Mouse (Mus musculus) left cerebral cortex, postnatal 25 days (tissue): ENCODE measurements around the gene Fbxo30. TPM values are rescaled to one million over a fixed set of nuclear protein-coding genes. Genes with fewer than 3 reads are reported as not detected.
"Not testable (repeated sequence)": the region's sequence is repeated elsewhere in the genome, so short reads cannot be mapped to it uniquely, and the experiment has no call there.

Source experiments
- DNase-seq, 2 experiments: peaks; one replicate each; pipeline ENCODE4 v3.0.0; 2022; ENCODE audit warnings: low spot score in 2 of 2, mixed read lengths in 1 of 2
- intact Hi-C: fragments of 180-260 bp; cut with DNase I; formaldehyde crosslinking; loops from one replicate; pipeline ENCODE4 v1.15.1; 2025
- total RNA-seq, 2 experiments: library from RNA; stranded (reverse); gene quantifications; 2 replicates each; pipeline ENCODE4 v1.2.3; 2021

Gene Fbxo30
- total RNA-seq, 2 experiments from 2014 or later = 8.6 to 9.9 TPM

- intact Hi-C loops, DNase-seq: not testable (repeated sequence)
These were observed 36.8 kb downstream of the Fbxo30 start for GRCm38 (mm10) chr10:11317856-11318454.

DNA sequence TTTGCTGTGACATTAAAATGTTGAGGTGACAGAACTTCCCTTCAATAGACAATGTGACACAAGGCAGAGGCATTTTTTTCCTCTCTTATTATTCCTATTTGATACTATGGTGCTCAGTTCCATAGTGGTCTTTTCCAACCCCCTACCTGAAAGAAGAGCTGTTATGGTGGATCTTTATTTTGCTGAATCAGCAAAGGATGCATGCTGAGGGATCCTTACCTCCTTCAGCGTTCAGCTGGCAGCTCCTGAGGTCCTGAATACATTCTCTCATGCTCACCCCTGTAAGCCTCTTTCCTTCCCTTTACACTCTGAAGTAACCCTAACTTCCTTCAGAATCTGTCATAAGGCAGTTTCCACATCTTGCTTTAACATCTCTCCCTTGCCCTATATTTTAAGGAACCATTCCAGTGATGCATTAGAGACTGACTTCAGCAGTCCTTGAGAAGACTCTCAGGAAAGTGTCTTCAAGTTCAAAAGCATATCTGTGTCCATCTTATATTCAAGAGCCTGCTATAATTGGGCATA lies 38.4 kb downstream of the Fbxo30 start:
- intact Hi-C loops = no loop called here

DNA sequence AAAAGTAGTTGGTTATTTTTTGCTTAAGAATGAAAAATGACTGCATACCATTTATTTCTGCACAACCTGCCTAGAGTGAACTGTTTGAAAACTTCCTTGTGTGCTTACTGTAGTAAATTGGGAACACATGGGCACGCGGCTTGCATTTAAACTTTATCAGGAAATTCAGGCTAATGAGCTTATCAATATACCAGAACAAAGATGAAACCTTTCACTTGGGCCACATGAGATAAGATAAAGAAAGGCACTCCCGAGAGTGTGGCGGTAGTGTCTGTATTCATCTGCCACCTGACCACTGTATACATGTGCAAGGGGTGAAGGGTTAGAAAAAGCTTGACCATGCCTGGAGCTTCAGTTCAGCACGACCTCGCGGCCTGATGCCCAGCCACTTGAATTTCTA lies 41.2 kb downstream of the Fbxo30 start:
- intact Hi-C loops = no loop called here
- no peak for DNase-seq

More for the DNA sequence above, 38.4 kb downstream of the Fbxo30 start:
- DNase-seq = no peak

GRCm38 (mm10) chr10:11323202-11323898 lies 42.2 kb downstream of the Fbxo30 start:
- peak; percentile 34 to 82 for DNase-seq
- intact Hi-C loops = no loop called here

GRCm38 (mm10) chr10:11326526-11326925 lies 45.4 kb downstream of the Fbxo30 start:
- DNase-seq = no peak
- intact Hi-C loops = no loop called here

DNA sequence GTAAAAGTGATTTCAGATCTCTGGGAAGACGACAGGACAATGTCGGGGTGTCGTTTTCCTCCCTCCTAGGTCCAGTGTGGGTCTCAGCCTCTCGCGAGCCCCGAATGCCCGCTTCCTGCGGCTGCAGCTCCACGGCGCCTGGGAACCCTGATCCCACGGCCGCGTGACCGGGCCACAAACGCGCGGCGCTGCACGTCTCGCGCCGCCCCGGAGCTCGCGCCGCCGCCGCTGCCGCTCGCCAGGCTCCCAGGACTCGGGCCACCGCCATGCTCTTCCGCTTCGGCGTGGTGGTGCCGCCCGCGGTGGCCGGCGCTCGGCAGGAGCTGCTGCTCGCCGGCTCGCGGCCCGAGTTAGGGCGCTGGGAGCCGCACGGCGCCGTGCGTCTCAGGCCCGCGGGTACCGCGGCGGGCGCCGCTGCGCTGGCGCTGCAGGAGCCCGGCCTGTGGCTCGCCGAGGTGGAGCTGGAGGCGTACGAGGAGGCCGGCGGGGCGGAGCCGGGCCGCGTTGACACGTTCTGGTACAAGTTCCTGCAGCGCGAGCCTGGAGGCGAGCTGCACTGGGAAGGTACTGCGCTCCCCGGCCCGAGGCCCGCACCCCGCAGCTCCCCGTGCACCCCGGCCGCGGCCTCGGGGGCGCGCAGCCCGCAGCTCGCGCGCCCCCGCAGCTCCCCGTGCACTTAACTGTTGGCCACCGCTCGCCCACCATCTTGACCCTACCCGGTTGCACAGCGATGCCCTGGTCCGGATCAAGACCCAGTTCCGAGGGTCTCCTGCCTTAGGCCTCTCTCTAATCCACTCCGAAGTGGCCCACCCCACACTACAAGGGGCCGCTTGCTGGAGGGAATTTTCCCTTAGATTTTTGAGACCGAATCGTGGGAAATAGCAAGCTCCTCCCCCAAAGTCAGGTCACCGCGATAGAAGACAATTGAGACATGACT lies 62.3 kb downstream of the Fbxo30 start, which contains the start of gene Epm2a:
Gene Epm2a (plus strand): TSS at position 200 of the 937 bp plus-strand sequence.
- intact Hi-C loops = loop anchor here (1.0 to 10.0 kb wide), 2 partner anchors 63 to 129 kb away; no protein-coding TSS in a partner anchor

DNA sequence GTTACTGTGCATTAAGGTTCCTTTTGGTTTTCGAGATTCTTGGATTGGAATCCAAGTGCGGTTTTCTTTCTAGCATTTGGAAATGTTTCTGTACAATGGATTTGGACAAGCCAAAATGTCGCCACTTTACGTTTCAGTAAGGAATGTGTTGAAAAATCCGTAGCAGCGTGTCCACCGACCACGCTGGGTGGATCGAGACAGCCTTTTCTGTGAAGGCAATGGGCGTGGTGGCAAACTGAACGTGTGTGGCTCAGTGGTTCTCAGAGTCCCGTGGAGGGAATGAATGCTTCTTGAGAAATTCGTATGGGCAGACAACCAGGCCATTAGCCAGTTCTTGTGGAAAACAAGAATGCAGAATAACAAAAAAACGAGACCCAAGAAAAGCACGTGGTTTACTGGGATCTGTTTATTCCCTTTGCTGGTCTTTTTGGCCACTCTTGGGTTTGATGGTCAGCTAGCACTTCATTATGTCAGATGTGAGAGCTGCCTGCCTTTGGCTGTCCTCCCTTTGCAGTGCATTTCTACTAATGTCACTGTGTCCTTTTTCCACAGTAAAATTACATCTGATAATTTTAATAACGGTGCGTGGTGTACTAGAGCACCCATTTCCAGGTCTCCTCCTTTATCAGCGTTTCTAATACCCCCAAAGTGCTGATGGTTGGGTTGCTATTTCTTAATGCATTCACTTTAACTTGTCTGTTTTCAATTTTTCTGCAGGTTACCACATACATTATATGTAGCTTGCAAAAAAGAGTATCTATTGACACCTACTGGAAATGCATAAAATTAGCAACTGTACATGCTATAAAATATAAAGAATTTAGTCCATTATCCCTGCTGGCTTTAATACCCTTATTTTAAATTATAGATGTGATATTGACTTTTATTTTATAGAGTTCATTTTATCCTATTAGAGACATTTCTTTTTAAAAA lies 63.7 kb downstream of the Fbxo30 start:
- intact Hi-C loops = loop anchor here (10.0 kb wide), 1 partner anchor 130 kb away; no protein-coding TSS in a partner anchor
- DNase-seq = no peak

More for the DNA sequence above, 62.3 kb downstream of the Fbxo30 start, which contains the start of gene Epm2a:
- DNase-seq = peak; percentile 78 to 82

Other genes with a start within 250 kb of the Fbxo30 start
- 10 to 100 TPM; 39.7 to 45.4 TPM for gene Grm1, start 199.0 kb upstream of the Fbxo30 start, total RNA-seq
- gene Shprh, start 131.9 kb upstream of the Fbxo30 start, total RNA-seq = 10 to 100 TPM; 45.5 to 48.4 TPM
- gene Epm2a, start 62.1 kb downstream of the Fbxo30 start, total RNA-seq = 10 to 100 TPM; 28.9 TPM